In genomic region chr1:180943032-180943644, GRCm38 (mm10) we compare ENCODE assay signal across 8 mouse cellular contexts. TPM values are rescaled to one million over a fixed set of nuclear protein-coding genes. Genes with fewer than 3 reads are reported as not detected.
DNase-seq lines count a peak whose midpoint lies in the region; ATAC-seq and TF ChIP-seq lines count a peak whose summit lies in the region.

No protein-coding gene starts in this region.

- no peak for TF ChIP-seq CTCF in lung, embryonic 14.5 days (IDR thresholded peaks at IDR 0.05; ENCODE audit: low read depth)

- H3K9me3 ChIP-seq in lung, embryonic 14.5 days (ENCODE audit: low read depth, low read length): no peaks in the 10 kb centered on the region
- no peaks in the 10 kb centered on the region for H3K9me3 ChIP-seq in embryonic facial prominence, embryonic 14.5 days (ENCODE audit: control insufficient read depth, low read length)
- no peaks in the 10 kb centered on the region for H3K9me3 ChIP-seq in hindbrain, embryonic 13.5 days
- H3K9me3 ChIP-seq in midbrain, embryonic 14.5 days (ENCODE audit: control insufficient read depth, low read length): no peaks in the 10 kb centered on the region

- H3K9ac ChIP-seq in lung, embryonic 14.5 days: peak overlapping the region; percentile 83
- peak overlapping the region; percentile 84 for H3K9ac ChIP-seq in embryonic facial prominence, embryonic 14.5 days (ENCODE audit: low read depth, low read length)
- H3K9ac ChIP-seq in hindbrain, embryonic 13.5 days: no peak overlapping the region
- H3K9ac ChIP-seq in midbrain, embryonic 14.5 days (replicated peaks; ENCODE audit: low read length): no peak overlapping the region

- 41% methylated on average over 11 of the region's 11 CpGs for WGBS in lung, embryonic 14.5 days
- WGBS in embryonic facial prominence, embryonic 14.5 days: 27% methylated on average over 11 of the region's 11 CpGs
- 52% methylated on average over 11 of the region's 11 CpGs for WGBS in hindbrain, embryonic 13.5 days
- 53% methylated on average over 11 of the region's 11 CpGs for WGBS in midbrain, embryonic 14.5 days

- H3K4me1 ChIP-seq in lung, embryonic 14.5 days (ENCODE audit: insufficient read depth): peaks cover 14% of the 10 kb centered on the region; the same call in 1 of the 2 replicates
- H3K4me1 ChIP-seq in embryonic facial prominence, embryonic 14.5 days (ENCODE audit: control insufficient read depth, insufficient read depth, low read length): peaks cover 28% of the 10 kb centered on the region
- H3K4me1 ChIP-seq in hindbrain, embryonic 13.5 days (replicated peaks): peaks cover 29% of the 10 kb centered on the region
- H3K4me1 ChIP-seq in midbrain, embryonic 14.5 days (ENCODE audit: control insufficient read depth, insufficient read depth, low read length): peaks cover 10% of the 10 kb centered on the region

- peak overlapping the region; percentile 78 for H3K4me3 ChIP-seq in lung, embryonic 14.5 days (ENCODE audit: low read depth, low read length)
- peak overlapping the region; percentile 87 for H3K4me3 ChIP-seq in embryonic facial prominence, embryonic 14.5 days (ENCODE audit: low read depth, low read length)
- H3K4me3 ChIP-seq in hindbrain, embryonic 13.5 days: peak overlapping the region; percentile 64
- H3K4me3 ChIP-seq in midbrain, embryonic 14.5 days (replicated peaks; ENCODE audit: low read depth, low read length): peak overlapping the region; percentile 56

- H3K4me2 ChIP-seq in lung, embryonic 14.5 days: peak overlapping the region; percentile 96
- peak overlapping the region; percentile 93 for H3K4me2 ChIP-seq in embryonic facial prominence, embryonic 14.5 days (ENCODE audit: low read depth, low read length)
- H3K4me2 ChIP-seq in hindbrain, embryonic 13.5 days: peak overlapping the region; percentile 95
- peak overlapping the region; percentile 91 for H3K4me2 ChIP-seq in midbrain, embryonic 14.5 days (ENCODE audit: low read length)

- ATAC-seq in lung, embryonic 14.5 days (ENCODE audit: insufficient read depth): no peak
- ATAC-seq in embryonic facial prominence, embryonic 14.5 days (ENCODE audit: low read depth): no peak
- no peak for ATAC-seq in hindbrain, embryonic 13.5 days (ENCODE audit: low FRiP score)
- no peak for ATAC-seq in midbrain, embryonic 14.5 days (ENCODE audit: low FRiP score, low TSS enrichment)
- no peak for ATAC-seq in cerebellum, adult (ENCODE audit: insufficient number of reproducible peaks, low FRiP score, low TSS enrichment)

- H3K36me3 ChIP-seq in lung, embryonic 14.5 days (ENCODE audit: insufficient read depth): 0 out of 2 replicates have a peak, but pooled peaks cover 3% of the 10 kb centered on the region
- peaks cover 8% of the 10 kb centered on the region; the same call in 1 of the 2 replicates for H3K36me3 ChIP-seq in embryonic facial prominence, embryonic 14.5 days (ENCODE audit: control insufficient read depth, insufficient read depth, low read length)
- H3K36me3 ChIP-seq in hindbrain, embryonic 13.5 days: no peaks in the 10 kb centered on the region
- no peaks in the 10 kb centered on the region for H3K36me3 ChIP-seq in midbrain, embryonic 14.5 days (ENCODE audit: control insufficient read depth, insufficient read depth, low read length)

- DNase-seq in lung, embryonic 14.5 days: no peak
- DNase-seq in lung, postnatal 36 days: no peak
- peak; percentile 29 for DNase-seq in embryonic facial prominence, embryonic 14.5 days (ENCODE audit: low spot score)
- no peak for DNase-seq in midbrain, embryonic 14.5 days
- DNase-seq in embryo, embryonic 10 days (ENCODE audit: low spot score): no peak
- DNase-seq in right cerebral cortex, postnatal 36 days (ENCODE audit: low spot score in 2 of 2): no peak

- H3K27ac ChIP-seq in lung, embryonic 14.5 days (ENCODE audit: low read depth): peak overlapping the region; percentile 84; the same call in 1 of the 2 replicates
- H3K27ac ChIP-seq in embryonic facial prominence, embryonic 14.5 days (replicated peaks; ENCODE audit: low read depth, low read length): peak overlapping the region; percentile 44; the same call in 1 of the 2 replicates
- H3K27ac ChIP-seq in hindbrain, embryonic 13.5 days: no peak overlapping the region
- H3K27ac ChIP-seq in midbrain, embryonic 14.5 days (replicated peaks; ENCODE audit: low read depth, low read length): no peak overlapping the region

- H3K27me3 ChIP-seq in lung, embryonic 14.5 days (ENCODE audit: insufficient read depth, low read length): no peaks in the 10 kb centered on the region
- H3K27me3 ChIP-seq in embryonic facial prominence, embryonic 14.5 days (replicated peaks; ENCODE audit: control insufficient read depth, insufficient read depth, low read length): no peaks in the 10 kb centered on the region
- peaks cover 64% of the 10 kb centered on the region for H3K27me3 ChIP-seq in hindbrain, embryonic 13.5 days
- H3K27me3 ChIP-seq in midbrain, embryonic 14.5 days (ENCODE audit: control insufficient read depth, insufficient read depth, low read length): peaks cover 45% of the 10 kb centered on the region

RNA-seq across cellular contexts. Expression of gene Tmem63a, which starts 1.0 kb away (rescaled TPM):
- 10.4 and 10.9 TPM in 2 replicates for polyA plus RNA-seq in lung, embryonic 14.5 days (2014; fragmentation: Nextera tagmentation; extraction: Ambion mirVana)
- 12.5 and 13.2 TPM in 2 replicates for polyA plus RNA-seq in embryonic facial prominence, embryonic 14.5 days (2014; fragmentation: Nextera tagmentation; extraction: Ambion mirVana)
- polyA plus RNA-seq in hindbrain, embryonic 13.5 days (2015; fragmentation: Nextera tagmentation; extraction: Ambion mirVana): 1.5 and 1.8 TPM in 2 replicates
- 0.36 and 1.2 TPM in 2 replicates for polyA plus RNA-seq in midbrain, embryonic 14.5 days (2014; fragmentation: Nextera tagmentation; extraction: Ambion mirVana)

RNA-seq across cellular contexts. Expression of gene Lefty1, which starts 8.3 kb away (rescaled TPM):
- polyA plus RNA-seq in lung, embryonic 14.5 days (2014; fragmentation: Nextera tagmentation; extraction: Ambion mirVana): 1.1 TPM in 2 replicates
- 2.9 and 3.2 TPM in 2 replicates for polyA plus RNA-seq in embryonic facial prominence, embryonic 14.5 days (2014; fragmentation: Nextera tagmentation; extraction: Ambion mirVana)
- 0.23 and 0.58 TPM in 2 replicates for polyA plus RNA-seq in hindbrain, embryonic 13.5 days (2015; fragmentation: Nextera tagmentation; extraction: Ambion mirVana)
- 0.28 TPM in 1 of 2 replicates, not detected in the other for polyA plus RNA-seq in midbrain, embryonic 14.5 days (2014; fragmentation: Nextera tagmentation; extraction: Ambion mirVana)

RNA-seq across cellular contexts. Expression of gene Pycr2, which starts 39.0 kb away (rescaled TPM):
- polyA plus RNA-seq in lung, embryonic 14.5 days (2014; fragmentation: Nextera tagmentation; extraction: Ambion mirVana): 83.7 and 92.5 TPM in 2 replicates
- polyA plus RNA-seq in embryonic facial prominence, embryonic 14.5 days (2014; fragmentation: Nextera tagmentation; extraction: Ambion mirVana): 77.6 and 92.2 TPM in 2 replicates
- polyA plus RNA-seq in hindbrain, embryonic 13.5 days (2015; fragmentation: Nextera tagmentation; extraction: Ambion mirVana): 74.1 and 78.7 TPM in 2 replicates
- 67.2 and 69.9 TPM in 2 replicates for polyA plus RNA-seq in midbrain, embryonic 14.5 days (2014; fragmentation: Nextera tagmentation; extraction: Ambion mirVana)

RNA-seq across cellular contexts. Expression of gene Lefty2, which starts 50.2 kb away (rescaled TPM):
- 0.08 TPM in 1 of 2 replicates, not detected in the other for polyA plus RNA-seq in lung, embryonic 14.5 days (2014; fragmentation: Nextera tagmentation; extraction: Ambion mirVana)
- 0.25 TPM in 1 of 2 replicates, not detected in the other for polyA plus RNA-seq in embryonic facial prominence, embryonic 14.5 days (2014; fragmentation: Nextera tagmentation; extraction: Ambion mirVana)
- polyA plus RNA-seq in hindbrain, embryonic 13.5 days (2015; fragmentation: Nextera tagmentation; extraction: Ambion mirVana): 0.26 and 0.63 TPM in 2 replicates
- polyA plus RNA-seq in midbrain, embryonic 14.5 days (2014; fragmentation: Nextera tagmentation; extraction: Ambion mirVana): 1.3 and 2.0 TPM in 2 replicates

Comparison
In these comparisons a context has a peak if more than half of its experiments do, and no peak if none do; other contexts are left out.
1. H3K27ac ChIP-seq: peak in lung, embryonic 14.5 days (single experiment) and embryonic facial prominence, embryonic 14.5 days (single experiment); none in hindbrain, embryonic 13.5 days (single experiment) and midbrain, embryonic 14.5 days (single experiment).
2. H3K9ac ChIP-seq: peak in lung, embryonic 14.5 days (single experiment) and embryonic facial prominence, embryonic 14.5 days (single experiment); none in hindbrain, embryonic 13.5 days (single experiment) and midbrain, embryonic 14.5 days (single experiment).
3. Peak in every context shown above with its lines, with median percentiles within 50 percentile points of each other: H3K4me2 ChIP-seq and H3K4me3 ChIP-seq.